Mouse (Mus musculus) ovary, postnatal 14 days (tissue): ENCODE measurements at regions not wholly inside any gene's neighbourhood (a gene's known extent, or its start where the extent isn't known, plus 50 kb on each side); places are given as distances from the start of the nearest gene placed in this dataset.

ENCODE experiments used
- DNase-seq: peaks from one replicate; pipeline ENCODE4 v3.0.0; 2022; ENCODE audit warnings: low spot score

- no peak for DNase-seq
Measured at GRCm38 (mm10) chr13:102510733-102511279, 182.6 kb upstream of the Cd180 start.

GRCm38 (mm10) chr13:102518169-102518882 is 175.0 kb upstream of the Cd180 start:
- no peak for DNase-seq

- no peak for DNase-seq
Measured at GRCm38 (mm10) chr13:102521427-102521826, 171.9 kb upstream of the Cd180 start.

- no peak for DNase-seq
Measured at GRCm38 (mm10) chr13:102522080-102522479, 171.3 kb upstream of the Cd180 start.

- no peak for DNase-seq
Measured at GRCm38 (mm10) chr13:102526621-102527140, 166.7 kb upstream of the Cd180 start.

- DNase-seq: no peak
Measured at GRCm38 (mm10) chr13:102533784-102534183, 159.6 kb upstream of the Cd180 start.

GRCm38 (mm10) chr13:102537424-102538242 is 155.7 kb upstream of the Cd180 start:
- DNase-seq: no peak

GRCm38 (mm10) chr13:102540436-102540835 is 152.9 kb upstream of the Cd180 start:
- no peak for DNase-seq

GRCm38 (mm10) chr13:102544359-102545165 is 148.8 kb upstream of the Cd180 start:
- no peak for DNase-seq

GRCm38 (mm10) chr13:102545845-102546615 is 147.3 kb upstream of the Cd180 start:
- DNase-seq: no peak

GRCm38 (mm10) chr13:102548252-102548651 is 145.1 kb upstream of the Cd180 start:
- DNase-seq: no peak

GRCm38 (mm10) chr13:102566846-102567572 is 126.3 kb upstream of the Cd180 start:
- no peak for DNase-seq

GRCm38 (mm10) chr13:102569580-102569979 is 123.8 kb upstream of the Cd180 start:
- no peak for DNase-seq

- DNase-seq: no peak
Measured at GRCm38 (mm10) chr13:102570286-102570685, 123.1 kb upstream of the Cd180 start.

GRCm38 (mm10) chr13:102573286-102573921 is 120.0 kb upstream of the Cd180 start:
- DNase-seq: no peak

GRCm38 (mm10) chr13:102576871-102577662 is 116.3 kb upstream of the Cd180 start:
- DNase-seq: no peak

GRCm38 (mm10) chr13:102578811-102579210 is 114.5 kb upstream of the Cd180 start:
- DNase-seq: no peak

GRCm38 (mm10) chr13:102579638-102580037 is 113.7 kb upstream of the Cd180 start:
- DNase-seq: no peak

- DNase-seq: no peak
Measured at GRCm38 (mm10) chr13:102583984-102584645, 109.2 kb upstream of the Cd180 start.
